Mouse (Mus musculus) forebrain, embryonic 13.5 days (tissue): Measurements from ENCODE around the gene Bsg. TPM values are rescaled to one million over a fixed set of nuclear protein-coding genes. Genes with fewer than 3 reads are reported as not detected.
"Not testable (repeated sequence)": the region's sequence is repeated elsewhere in the genome, so short reads cannot be mapped to it uniquely, and the experiment has no call there.

Source experiments
- ATAC-seq: fragments of 200-750 bp; cut with Nextera tagmentation; 2 replicates; pipeline ENCODE4 v1.8.0; 2017
- H3K27ac ChIP-seq: fragments of 300-500 bp; sonication (generic); 2 replicates; pipeline ENCODE4 v1.5.1; 2015; ENCODE audit warnings: inconsistent platforms, mild to moderate bottlenecking, moderate library complexity
- H3K27me3 ChIP-seq: fragments of 300-500 bp; sonication (generic); 2 replicates; pipeline ENCODE4 v1.6.1; 2015; ENCODE audit warnings: mild to moderate bottlenecking, inconsistent platforms
- H3K36me3 ChIP-seq: fragments of 300-500 bp; sonication (generic); 2 replicates; pipeline ENCODE4 v1.6.1; 2015; ENCODE audit warnings: mild to moderate bottlenecking, inconsistent platforms; ENCODE audit not compliant: poor library complexity, severe bottlenecking
- H3K4me1 ChIP-seq: fragments of 300-500 bp; sonication (generic); 2 replicates; pipeline ENCODE4 v1.6.1; 2015; ENCODE audit warnings: inconsistent platforms
- H3K4me2 ChIP-seq: fragments of 300-500 bp; sonication (generic); 2 replicates; pipeline ENCODE4 v1.6.1; 2015; ENCODE audit warnings: inconsistent platforms, mild to moderate bottlenecking, moderate library complexity
- H3K4me3 ChIP-seq: fragments of 300-500 bp; sonication (generic); 2 replicates; pipeline ENCODE4 v1.5.1; 2015; ENCODE audit warnings: mild to moderate bottlenecking, inconsistent platforms
- H3K9ac ChIP-seq: fragments of 300-500 bp; sonication (generic); 2 replicates; pipeline ENCODE4 v1.6.1; 2015; ENCODE audit warnings: mild to moderate bottlenecking, inconsistent platforms
- H3K9me3 ChIP-seq: fragments of 300-500 bp; sonication (generic); replicated peaks from 2 replicates; pipeline ENCODE4 v1.6.1; 2016; ENCODE audit warnings: inconsistent platforms
- WGBS: fragments of 180-500 bp; shearing (Covaris S2); methylation state at CpG from one replicate; pipeline ENCODE4 v1.1.7; 2015; 5-methylcytosine and 5-hydroxymethylcytosine counted together
- polyA plus RNA-seq: library from polyadenylated mRNA; unstranded; fragments of >200 nt; fragmentation: Nextera tagmentation; extraction: Ambion mirVana; gene quantifications from 2 replicates; pipeline ENCODE4 v1.2.1, GENCODE M21; 2015

Gene Bsg
- polyA plus RNA-seq, 1 experiment from 2014 or later = 489 TPM

DNA sequence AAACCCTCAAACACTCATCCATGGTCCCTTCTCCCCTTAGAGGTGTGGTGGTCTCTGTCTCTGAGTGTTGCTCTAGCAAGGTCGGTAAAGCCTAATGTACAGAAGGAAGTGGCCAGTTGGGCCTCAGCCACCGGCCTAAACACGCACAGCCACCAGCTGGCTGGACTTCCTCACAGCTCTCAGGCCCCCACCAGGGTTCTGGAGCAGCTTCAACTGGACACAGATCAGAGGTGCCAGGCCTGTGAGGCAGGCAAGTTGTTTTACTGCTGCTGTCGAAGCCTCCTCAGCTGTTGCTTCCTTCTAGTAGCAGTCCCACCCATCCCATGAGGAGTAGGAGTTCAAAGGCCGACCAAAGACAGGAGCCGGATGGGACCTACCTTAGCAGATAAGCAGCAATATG, 6.4 kb upstream of the Bsg start:
- Histone ChIP-seq H3K4me1 (peaks cover 8% of the 10 kb centered on the region; the same call in 1 of the 2 replicates), H3K9ac (no peak overlapping the region), H3K27ac (no peak overlapping the region), H3K27me3 (no peaks in the 10 kb centered on the region), H3K4me2 (no peak overlapping the region), H3K4me3 (no peak overlapping the region), H3K9me3 (no peaks in the 10 kb centered on the region), H3K36me3 (no peaks in the 10 kb centered on the region)
- ATAC-seq = no peak
- 87% methylated on average over 6 of the region's 6 CpGs for WGBS

GRCm38 (mm10) chr10:79698459-79698858, 5.8 kb upstream of the Bsg start:
- Histone ChIP-seq H3K36me3 (no peaks in the 10 kb centered on the region), H3K4me2 (no peak overlapping the region), H3K4me3 (no peak overlapping the region), H3K27me3 (no peaks in the 10 kb centered on the region), H3K4me1 (peaks cover 8% of the 10 kb centered on the region; the same call in 1 of the 2 replicates), H3K9ac (no peak overlapping the region), H3K27ac (no peak overlapping the region), H3K9me3 (no peaks in the 10 kb centered on the region)
- no peak for ATAC-seq
- 92% methylated on average over 6 of the region's 6 CpGs for WGBS

DNA sequence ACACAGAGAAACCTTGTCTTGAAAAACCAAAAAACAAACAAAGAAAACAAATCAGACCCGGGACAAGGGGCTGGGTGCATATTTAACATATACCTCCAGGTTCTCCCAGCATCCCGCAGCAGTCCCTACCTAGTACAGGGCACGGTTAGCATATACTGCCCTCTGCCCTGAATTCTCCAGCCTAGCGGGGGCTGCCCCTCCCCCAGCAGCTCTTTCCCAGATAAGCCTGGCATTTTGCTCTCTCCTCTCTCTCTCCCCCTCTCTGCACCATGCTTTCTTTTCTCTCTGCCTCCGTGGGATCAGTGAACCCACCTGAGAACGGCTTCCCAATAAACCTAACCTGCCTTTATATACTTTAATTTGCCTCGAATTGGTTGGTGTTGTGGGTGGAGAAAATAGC, 3.6 kb upstream of the Bsg start:
- WGBS = 54% methylated on average over 7 of the region's 7 CpGs
- Histone ChIP-seq H3K4me2 (no peak overlapping the region), H3K4me1 (peaks cover 9% of the 10 kb centered on the region), H3K36me3 (no peaks in the 10 kb centered on the region), H3K27me3 (no peaks in the 10 kb centered on the region), H3K27ac (no peak overlapping the region), H3K4me3 (no peak overlapping the region), H3K9me3 (no peaks in the 10 kb centered on the region), H3K9ac (0 out of 2 replicates have a peak overlapping the region, but pooled peaks have one; percentile 9)
- ATAC-seq = no peak

- no peak for ATAC-seq
- no peak overlapping the region for H3K4me2 ChIP-seq
- H3K36me3 ChIP-seq = peaks cover 6% of the 10 kb centered on the region; the same call in 1 of the 2 replicates
- no peak overlapping the region for H3K4me3 ChIP-seq
- H3K9me3 ChIP-seq = no peaks in the 10 kb centered on the region
- H3K27me3 ChIP-seq = no peaks in the 10 kb centered on the region
- H3K9ac ChIP-seq = peak overlapping the region; percentile 9; the same call in 1 of the 2 replicates
- peaks cover 18% of the 10 kb centered on the region for H3K4me1 ChIP-seq
- H3K27ac ChIP-seq = no peak overlapping the region
- WGBS = 76% methylated on average over 10 of the region's 10 CpGs
Measured at GRCm38 (mm10) chr10:79701443-79702129, 2.7 kb upstream of the Bsg start.

- H3K4me3 ChIP-seq, ATAC-seq, H3K27me3 ChIP-seq, H3K27ac ChIP-seq, H3K9ac ChIP-seq, H3K9me3 ChIP-seq, H3K4me2 ChIP-seq: not testable (repeated sequence)
- H3K36me3 ChIP-seq = peaks cover 14% of the 10 kb centered on the region; the same call in 1 of the 2 replicates
- 85% methylated on average over 4 of the region's 4 CpGs for WGBS
- H3K4me1 ChIP-seq = peaks cover 30% of the 10 kb centered on the region
Measured at GRCm38 (mm10) chr10:79702970-79703369, 1.3 kb upstream of the Bsg start.

DNA sequence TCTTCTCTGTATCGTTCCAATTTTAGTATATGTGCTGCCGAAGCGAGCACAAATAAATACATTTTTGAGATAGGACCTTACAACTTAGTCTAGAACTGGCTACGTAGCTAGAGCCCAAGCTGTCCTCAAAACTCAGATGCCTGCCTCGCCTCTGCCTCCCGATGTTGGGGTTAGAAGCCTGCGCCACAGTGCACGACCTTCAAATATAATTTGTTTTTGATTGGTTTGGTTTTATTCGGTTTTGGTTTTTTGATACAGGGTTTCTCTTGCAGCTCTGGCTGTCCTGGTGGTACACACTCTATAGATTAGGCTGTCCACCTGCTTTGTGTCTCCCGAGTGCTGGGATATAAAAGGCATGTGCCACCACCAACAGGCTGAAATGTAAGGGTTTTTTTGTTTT, 750 bp upstream of the Bsg start:
- no peak; the same call in 1 of the 2 replicates for ATAC-seq
- Histone ChIP-seq H3K4me1 (peaks cover 30% of the 10 kb centered on the region), H3K4me3 (peak overlapping the region; percentile 70), H3K27me3 (no peaks in the 10 kb centered on the region), H3K4me2 (peak overlapping the region; percentile 82), H3K36me3 (peaks cover 16% of the 10 kb centered on the region), H3K9ac (peak overlapping the region; percentile 53; the same call in 1 of the 2 replicates), H3K9me3 (no peaks in the 10 kb centered on the region), H3K27ac (0 out of 2 replicates have a peak overlapping the region, but pooled peaks have one; percentile 76)
- WGBS = 75% methylated on average over 10 of the region's 10 CpGs

- 0 out of 2 replicates have a peak overlapping the region, but pooled peaks have one; percentile 76 for H3K27ac ChIP-seq
- peaks cover 30% of the 10 kb centered on the region for H3K4me1 ChIP-seq
- peak overlapping the region; percentile 89 for H3K9ac ChIP-seq
- H3K36me3 ChIP-seq = peaks cover 30% of the 10 kb centered on the region
- H3K4me3 ChIP-seq = peak overlapping the region; percentile 70
- WGBS = 2% methylated on average over 10 of the region's 10 CpGs
- H3K9me3 ChIP-seq = no peaks in the 10 kb centered on the region
- H3K27me3 ChIP-seq = no peaks in the 10 kb centered on the region
- peak overlapping the region; percentile 82 for H3K4me2 ChIP-seq
- 0 out of 2 replicates have a peak, but pooled peaks have one; percentile 0 for ATAC-seq
Measured at GRCm38 (mm10) chr10:79704970-79705360, 674 bp downstream of the Bsg start.

- Histone ChIP-seq H3K9me3 (no peaks in the 10 kb centered on the region), H3K4me3 (peak overlapping the region; percentile 70), H3K27ac (no peak overlapping the region), H3K4me2 (peak overlapping the region; percentile 82), H3K36me3 (peaks cover 40% of the 10 kb centered on the region), H3K4me1 (peaks cover 30% of the 10 kb centered on the region), H3K27me3 (no peaks in the 10 kb centered on the region), H3K9ac (peak overlapping the region; percentile 89)
- no peak for ATAC-seq
- WGBS = 78% methylated on average over 5 of the region's 5 CpGs
Measured at GRCm38 (mm10) chr10:79705951-79706350, 1.7 kb downstream of the Bsg start.

- Histone ChIP-seq H3K27me3 (no peaks in the 10 kb centered on the region), H3K9me3 (no peaks in the 10 kb centered on the region), H3K36me3 (peaks cover 46% of the 10 kb centered on the region), H3K9ac (peak overlapping the region; percentile 89), H3K27ac (no peak overlapping the region), H3K4me2 (peak overlapping the region; percentile 82), H3K4me3 (peak overlapping the region; percentile 70; the same call in 1 of the 2 replicates), H3K4me1 (peaks cover 30% of the 10 kb centered on the region)
- no peak for ATAC-seq
- WGBS = 86% methylated on average over 5 of the region's 5 CpGs
Measured at GRCm38 (mm10) chr10:79706406-79707094, 2.3 kb downstream of the Bsg start.

DNA sequence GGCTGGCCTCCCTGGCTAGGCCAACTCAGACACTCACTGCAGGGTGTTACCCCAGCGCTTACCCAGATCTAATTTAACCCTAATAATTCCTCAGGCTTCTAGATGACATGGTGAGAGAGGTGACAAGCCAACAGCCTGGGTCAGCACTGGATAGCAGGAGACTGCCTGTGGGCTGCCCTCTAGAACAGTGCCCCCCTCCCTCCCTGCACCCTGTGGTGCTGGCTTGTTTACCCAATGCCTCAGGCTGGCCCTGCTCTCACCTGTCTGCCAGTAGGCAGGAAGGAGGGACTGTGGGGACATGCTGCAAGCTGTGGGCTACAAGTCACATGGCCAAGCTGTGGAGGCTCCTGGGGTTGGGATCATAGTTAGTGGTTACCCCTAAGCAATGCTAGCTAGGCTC, 2.9 kb downstream of the Bsg start:
- no peak overlapping the region for H3K27ac ChIP-seq
- ATAC-seq = no peak
- H3K4me1 ChIP-seq = peaks cover 30% of the 10 kb centered on the region
- H3K4me3 ChIP-seq = no peak overlapping the region
- peaks cover 52% of the 10 kb centered on the region for H3K36me3 ChIP-seq
- no peaks in the 10 kb centered on the region for H3K27me3 ChIP-seq
- H3K9ac ChIP-seq = peak overlapping the region; percentile 89; the same call in 1 of the 2 replicates
- peak overlapping the region; percentile 82 for H3K4me2 ChIP-seq
- WGBS = 59% methylated on average over 1 of the region's 1 CpGs
- no peaks in the 10 kb centered on the region for H3K9me3 ChIP-seq

DNA sequence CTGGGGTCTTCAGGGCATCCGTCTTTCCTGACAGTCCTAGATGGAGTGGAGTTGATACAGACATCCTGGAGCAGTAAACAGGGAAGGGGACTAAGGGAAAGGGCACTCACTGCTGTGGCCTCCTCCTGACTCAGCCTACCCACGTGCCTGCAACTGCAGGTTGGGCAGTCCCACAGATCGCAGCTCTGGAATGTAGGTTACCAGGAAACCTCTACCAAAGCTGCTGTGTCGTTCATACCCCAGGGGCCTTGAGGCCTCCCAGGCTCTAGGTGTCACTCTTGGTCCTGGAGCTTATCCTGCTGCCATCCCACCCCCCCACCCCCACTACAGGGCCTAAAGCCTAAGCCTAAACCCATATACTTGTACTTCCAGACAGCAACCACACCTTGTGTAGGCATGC, 3.5 kb downstream of the Bsg start:
- H3K4me1 ChIP-seq = peaks cover 30% of the 10 kb centered on the region
- no peak for ATAC-seq
- H3K27ac ChIP-seq = no peak overlapping the region
- H3K36me3 ChIP-seq = peaks cover 52% of the 10 kb centered on the region
- no peaks in the 10 kb centered on the region for H3K27me3 ChIP-seq
- H3K4me2 ChIP-seq = no peak overlapping the region
- 0 out of 2 replicates have a peak overlapping the region, but pooled peaks have one; percentile 2 for H3K9ac ChIP-seq
- WGBS = 80% methylated on average over 4 of the region's 4 CpGs
- no peak overlapping the region for H3K4me3 ChIP-seq
- no peaks in the 10 kb centered on the region for H3K9me3 ChIP-seq

DNA sequence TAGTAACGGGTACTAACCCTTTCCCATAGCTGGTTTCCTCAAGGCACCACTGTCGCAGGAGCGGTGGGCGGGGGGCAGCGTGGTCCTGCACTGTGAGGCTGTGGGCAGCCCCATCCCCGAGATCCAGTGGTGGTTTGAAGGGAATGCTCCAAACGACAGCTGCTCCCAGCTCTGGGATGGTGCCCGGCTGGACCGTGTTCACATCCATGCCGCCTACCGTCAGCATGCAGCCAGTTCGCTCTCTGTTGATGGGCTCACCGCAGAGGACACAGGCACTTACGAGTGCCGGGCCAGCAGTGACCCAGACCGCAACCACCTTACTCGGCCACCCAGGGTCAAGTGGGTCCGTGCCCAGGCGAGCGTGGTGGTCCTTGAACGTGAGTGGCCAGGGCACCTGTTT, 4.4 kb downstream of the Bsg start:
- Histone ChIP-seq H3K4me3 (no peak overlapping the region), H3K4me2 (no peak overlapping the region), H3K4me1 (peaks cover 30% of the 10 kb centered on the region), H3K27ac (no peak overlapping the region), H3K36me3 (peaks cover 52% of the 10 kb centered on the region), H3K9me3 (no peaks in the 10 kb centered on the region), H3K27me3 (no peaks in the 10 kb centered on the region), H3K9ac (no peak overlapping the region)
- ATAC-seq = no peak
- WGBS = 88% methylated on average over 21 of the region's 21 CpGs
